Mouse (Mus musculus): ENCODE results near the gene Scamp5. TPM values are rescaled to one million over a fixed set of nuclear protein-coding genes. Genes with fewer than 3 reads are reported as not detected.

Gene Scamp5
- total RNA-seq, 1 experiment: 50.4 TPM

GRCm38 (mm10) chr9:57421688-57422111 lies 46.2 kb downstream of the Scamp5 start:
- DNase-seq (ENCODE audit: low read depth, low spot score): no peak
- Histone ChIP-seq H3K9ac (ENCODE audit: insufficient read depth, low read depth, low read length, poor library complexity, severe bottlenecking) (no peak overlapping the region), H3K4me3 (ENCODE audit: insufficient read depth in 1 of 2, low read depth in 1 of 2, low read length in 2 of 2, poor library complexity in 1 of 2, severe bottlenecking in 1 of 2) (no peak overlapping the region), H3K27ac (ENCODE audit: insufficient read depth, low read depth, low read length, poor library complexity, severe bottlenecking) (no peak overlapping the region), H3K36me3 (ENCODE audit: control insufficient read depth, insufficient read depth, low read length, poor library complexity, severe bottlenecking) (peaks cover 13% of the 10 kb centered on the region; the same call in 1 of the 2 replicates), H3K9me3 (ENCODE audit: control insufficient read depth, insufficient read depth, low read depth, low read length) (no peaks in the 10 kb centered on the region), H3K4me1 (ENCODE audit: control insufficient read depth in 2 of 2, insufficient read depth in 2 of 2, low read length in 2 of 2, poor library complexity in 1 of 2) (peaks cover 0 to 7% of the 10 kb centered on the region in 2 experiments; a peak in 1 of 4 replicates)
- in situ Hi-C loops (cut with MboI; ENCODE audit: low sequenced_read_pairs in 2 of 2, unreplicated experiment in 2 of 2): no loop called here
- TF ChIP-seq HCFC1 (IDR thresholded peaks at IDR 0.05; ENCODE audit: borderline replicate concordance, insufficient read depth, low read length) (no peak), ZNF384 (IDR thresholded peaks at IDR 0.05; ENCODE audit: low read depth, low read length) (no peak), ZC3H11A (IDR thresholded peaks at IDR 0.05; ENCODE audit: borderline replicate concordance, low read depth, low read length) (no peak), MAFK (IDR thresholded peaks at IDR 0.05; ENCODE audit: insufficient read depth, low read depth, low read length) (no peak), CHD2 (IDR thresholded peaks at IDR 0.05; ENCODE audit: low read depth, low read length) (no peak)

DNA sequence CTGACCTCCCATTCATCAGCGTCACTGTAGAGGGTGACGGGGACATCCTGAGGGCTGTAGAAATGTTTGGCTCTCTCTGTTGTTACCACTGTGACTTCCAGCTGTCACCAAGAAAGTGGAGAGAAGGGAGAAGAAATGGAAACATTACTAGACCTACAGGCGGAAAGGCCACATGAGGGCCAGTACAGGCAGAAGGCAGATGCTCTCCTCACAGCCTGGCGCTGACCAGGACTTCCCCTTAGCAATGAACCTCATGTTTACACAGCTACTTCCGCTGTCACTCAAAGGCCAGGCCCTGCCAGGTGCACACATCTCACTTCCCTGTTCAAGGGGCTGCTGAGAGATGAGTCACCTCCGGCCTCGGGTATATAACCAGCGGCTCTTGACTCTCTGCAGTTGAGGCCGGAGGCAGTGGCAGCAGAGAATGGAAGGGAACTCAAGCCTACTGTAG lies 46.7 kb downstream of the Scamp5 start:
- in situ Hi-C loops (cut with MboI; ENCODE audit: low sequenced_read_pairs in 2 of 2, unreplicated experiment in 2 of 2): no loop called here

DNA sequence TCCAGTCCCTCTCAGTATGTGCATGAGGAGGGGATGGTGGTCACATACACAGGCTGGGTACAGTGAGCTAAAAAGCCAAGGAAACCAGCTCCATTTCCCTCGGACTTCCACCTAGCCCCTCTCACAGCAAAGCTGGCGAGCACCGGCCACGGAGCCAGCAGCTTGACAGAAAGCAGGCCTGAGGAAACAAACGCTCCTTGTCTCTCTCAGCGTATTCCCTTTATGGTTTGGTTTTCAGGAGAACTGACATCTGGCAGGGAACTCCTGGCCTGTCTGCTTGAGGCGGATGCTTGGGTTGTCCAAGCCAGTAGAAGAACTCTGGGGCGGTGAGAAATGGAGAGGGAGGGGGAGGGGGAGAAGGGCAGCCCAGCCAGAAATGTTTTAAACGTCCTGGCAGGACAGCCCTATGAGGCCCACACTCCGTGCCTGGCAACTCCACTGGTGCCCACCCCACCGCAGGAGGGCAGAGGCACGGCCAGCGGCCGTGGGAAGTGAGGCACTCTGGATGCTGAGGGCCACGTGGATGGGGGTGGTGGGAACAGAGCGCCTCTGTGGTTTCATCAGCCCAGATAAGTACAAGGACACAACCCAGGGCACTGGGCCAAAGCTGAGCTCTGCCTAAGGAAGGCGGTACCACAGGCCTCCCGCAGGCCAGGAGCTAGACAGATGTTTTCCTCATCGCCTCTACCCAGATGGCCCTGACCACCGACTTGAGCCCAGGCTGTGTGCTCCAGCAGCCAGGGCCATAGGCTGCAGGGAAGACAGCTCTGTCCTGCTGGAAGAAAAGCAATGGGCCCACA lies 47.3 kb downstream of the Scamp5 start:
- H3K4me1 ChIP-seq (ENCODE audit: control insufficient read depth in 2 of 2, insufficient read depth in 2 of 2, low read length in 2 of 2, poor library complexity in 1 of 2): peaks cover 0 to 4% of the 10 kb centered on the region in 2 experiments; a peak in 1 of 4 replicates
- in situ Hi-C loops (cut with MboI; ENCODE audit: low sequenced_read_pairs in 2 of 2, unreplicated experiment in 2 of 2): no loop called here
- peaks cover 13% of the 10 kb centered on the region; the same call in 1 of the 2 replicates for H3K36me3 ChIP-seq (ENCODE audit: control insufficient read depth, insufficient read depth, low read length, poor library complexity, severe bottlenecking)
- H3K9me3 ChIP-seq (ENCODE audit: control insufficient read depth, insufficient read depth, low read depth, low read length): no peaks in the 10 kb centered on the region
- DNase-seq (ENCODE audit: low read depth, low spot score): no peak
- H3K4me3 ChIP-seq (ENCODE audit: insufficient read depth in 1 of 2, low read depth in 1 of 2, low read length in 2 of 2, poor library complexity in 1 of 2, severe bottlenecking in 1 of 2): peak overlapping the region in 1 of 2 experiments; percentile 33; a peak in 1 of 4 replicates
- TF ChIP-seq CHD2 (IDR thresholded peaks at IDR 0.05; ENCODE audit: low read depth, low read length) (no peak), HCFC1 (IDR thresholded peaks at IDR 0.05; ENCODE audit: borderline replicate concordance, insufficient read depth, low read length) (no peak), ZC3H11A (IDR thresholded peaks at IDR 0.05; ENCODE audit: borderline replicate concordance, low read depth, low read length) (no peak), MAFK (IDR thresholded peaks at IDR 0.05; ENCODE audit: insufficient read depth, low read depth, low read length) (no peak), ZNF384 (IDR thresholded peaks at IDR 0.05; ENCODE audit: low read depth, low read length) (no peak)
- H3K9ac ChIP-seq (ENCODE audit: insufficient read depth, low read depth, low read length, poor library complexity, severe bottlenecking): no peak overlapping the region
- no peak overlapping the region for H3K27ac ChIP-seq (ENCODE audit: insufficient read depth, low read depth, low read length, poor library complexity, severe bottlenecking)

More for the DNA sequence above, 46.7 kb downstream of the Scamp5 start:
- Histone ChIP-seq H3K4me3 (ENCODE audit: insufficient read depth in 1 of 2, low read depth in 1 of 2, low read length in 2 of 2, poor library complexity in 1 of 2, severe bottlenecking in 1 of 2) (no peak overlapping the region), H3K9me3 (ENCODE audit: control insufficient read depth, insufficient read depth, low read depth, low read length) (no peaks in the 10 kb centered on the region), H3K9ac (ENCODE audit: insufficient read depth, low read depth, low read length, poor library complexity, severe bottlenecking) (no peak overlapping the region), H3K4me1 (ENCODE audit: control insufficient read depth in 2 of 2, insufficient read depth in 2 of 2, low read length in 2 of 2, poor library complexity in 1 of 2) (peaks cover 0 to 5% of the 10 kb centered on the region in 2 experiments; a peak in 1 of 4 replicates), H3K27ac (ENCODE audit: insufficient read depth, low read depth, low read length, poor library complexity, severe bottlenecking) (no peak overlapping the region), H3K36me3 (ENCODE audit: control insufficient read depth, insufficient read depth, low read length, poor library complexity, severe bottlenecking) (peaks cover 13% of the 10 kb centered on the region; the same call in 1 of the 2 replicates)
- TF ChIP-seq HCFC1 (IDR thresholded peaks at IDR 0.05; ENCODE audit: borderline replicate concordance, insufficient read depth, low read length) (no peak), MAFK (IDR thresholded peaks at IDR 0.05; ENCODE audit: insufficient read depth, low read depth, low read length) (no peak), ZNF384 (IDR thresholded peaks at IDR 0.05; ENCODE audit: low read depth, low read length) (no peak), CHD2 (IDR thresholded peaks at IDR 0.05; ENCODE audit: low read depth, low read length) (no peak), ZC3H11A (IDR thresholded peaks at IDR 0.05; ENCODE audit: borderline replicate concordance, low read depth, low read length) (no peak)
- DNase-seq (ENCODE audit: low read depth, low spot score): no peak

- no peak overlapping the region for H3K27ac ChIP-seq (ENCODE audit: insufficient read depth, low read depth, low read length, poor library complexity, severe bottlenecking)
- H3K36me3 ChIP-seq (ENCODE audit: control insufficient read depth, insufficient read depth, low read length, poor library complexity, severe bottlenecking): peaks cover 13% of the 10 kb centered on the region; the same call in 1 of the 2 replicates
- no peak for DNase-seq (ENCODE audit: low read depth, low spot score)
- in situ Hi-C loops (cut with MboI; ENCODE audit: low sequenced_read_pairs in 2 of 2, unreplicated experiment in 2 of 2): no loop called here
- no peak overlapping the region for H3K9ac ChIP-seq (ENCODE audit: insufficient read depth, low read depth, low read length, poor library complexity, severe bottlenecking)
- peaks cover 0 to 4% of the 10 kb centered on the region in 2 experiments; a peak in 1 of 4 replicates for H3K4me1 ChIP-seq (ENCODE audit: control insufficient read depth in 2 of 2, insufficient read depth in 2 of 2, low read length in 2 of 2, poor library complexity in 1 of 2)
- no peaks in the 10 kb centered on the region for H3K9me3 ChIP-seq (ENCODE audit: control insufficient read depth, insufficient read depth, low read depth, low read length)
- H3K4me3 ChIP-seq (ENCODE audit: insufficient read depth in 1 of 2, low read depth in 1 of 2, low read length in 2 of 2, poor library complexity in 1 of 2, severe bottlenecking in 1 of 2): no peak overlapping the region
- no peak for TF ChIP-seq ZNF384 (IDR thresholded peaks at IDR 0.05; ENCODE audit: low read depth, low read length)
- no peak for TF ChIP-seq CHD2 (IDR thresholded peaks at IDR 0.05; ENCODE audit: low read depth, low read length)
- no peak for TF ChIP-seq ZC3H11A (IDR thresholded peaks at IDR 0.05; ENCODE audit: borderline replicate concordance, low read depth, low read length)
- no peak for TF ChIP-seq HCFC1 (IDR thresholded peaks at IDR 0.05; ENCODE audit: borderline replicate concordance, insufficient read depth, low read length)
- TF ChIP-seq MAFK (IDR thresholded peaks at IDR 0.05; ENCODE audit: insufficient read depth, low read depth, low read length): no peak
Measured at GRCm38 (mm10) chr9:57419521-57420267, 48.2 kb downstream of the Scamp5 start.
